Mouse (Mus musculus) spleen, embryonic (tissue): ENCODE results near the gene Slc22a14.

Experiments used
- CTCF ChIA-PET: fragments of 350-600 bp; sonication (Branson Sonifier 250); formaldehyde crosslinking; loops from one replicate; lab custom pipeline; 2022; lab: Charles Lee

Gene Slc22a14

GRCm38 (mm10) chr9:119365284-119365683, at the start of gene Slc22a14:
TSS of gene Slc22a14 (minus strand) at chr9:119365553.
- CTCF ChIA-PET, result no interaction called here

GRCm38 (mm10) chr9:119409864-119410263, 44.5 kb upstream of the Slc22a14 start:
- CTCF ChIA-PET, result no interaction called here

- CTCF ChIA-PET, result no interaction called here
Observed at GRCm38 (mm10) chr9:119408898-119409664, 43.7 kb upstream of the Slc22a14 start.

- CTCF ChIA-PET, result no interaction called here
Observed at GRCm38 (mm10) chr9:119407884-119408283, 42.5 kb upstream of the Slc22a14 start.

GRCm38 (mm10) chr9:119404090-119404489, 38.7 kb upstream of the Slc22a14 start:
- CTCF ChIA-PET, result no interaction called here

GRCm38 (mm10) chr9:119403236-119403641, 37.9 kb upstream of the Slc22a14 start:
- CTCF ChIA-PET, result no interaction called here

- CTCF ChIA-PET, result no interaction called here
Observed at GRCm38 (mm10) chr9:119402253-119403235, 37.2 kb upstream of the Slc22a14 start.

GRCm38 (mm10) chr9:119401801-119402214, 36.5 kb upstream of the Slc22a14 start, which contains the start of gene Acvr2b:
TSS of gene Acvr2b (plus strand) at chr9:119402118.
- CTCF ChIA-PET, result no interaction called here

GRCm38 (mm10) chr9:119401351-119401750, 36.0 kb upstream of the Slc22a14 start:
- CTCF ChIA-PET, result no interaction called here

- CTCF ChIA-PET, result no interaction called here
Observed at GRCm38 (mm10) chr9:119394808-119395207, 29.5 kb upstream of the Slc22a14 start.

GRCm38 (mm10) chr9:119390214-119390613, 24.9 kb upstream of the Slc22a14 start:
- CTCF ChIA-PET, result no interaction called here

- CTCF ChIA-PET, result no interaction called here
Observed at GRCm38 (mm10) chr9:119388956-119389355, 23.6 kb upstream of the Slc22a14 start.

- CTCF ChIA-PET, result no interaction called here
Observed at GRCm38 (mm10) chr9:119382603-119383002, 17.2 kb upstream of the Slc22a14 start.

- CTCF ChIA-PET, result no interaction called here
Observed at GRCm38 (mm10) chr9:119378231-119378630, 12.9 kb upstream of the Slc22a14 start.

- CTCF ChIA-PET, result no interaction called here
Observed at GRCm38 (mm10) chr9:119375556-119375955, 10.2 kb upstream of the Slc22a14 start.

- CTCF ChIA-PET, result interaction anchor here (0.6 kb wide), 1 partner anchor 13 kb away, joined by 6 read pairs; no protein-coding TSS in a partner anchor
Observed at GRCm38 (mm10) chr9:119375008-119375407, 9.7 kb upstream of the Slc22a14 start.

- CTCF ChIA-PET, result interaction anchor here (0.5 kb wide), 1 partner anchor 801 kb away, joined by 6 read pairs; no protein-coding TSS in a partner anchor
Observed at GRCm38 (mm10) chr9:119371251-119371650, 5.9 kb upstream of the Slc22a14 start.

- CTCF ChIA-PET, result interaction anchor here (0.5 kb wide), 1 partner anchor 800 kb away, joined by 6 read pairs; no protein-coding TSS in a partner anchor
Observed at GRCm38 (mm10) chr9:119370770-119371169, 5.4 kb upstream of the Slc22a14 start.

GRCm38 (mm10) chr9:119368367-119368766, 3.0 kb upstream of the Slc22a14 start:
- CTCF ChIA-PET, result no interaction called here

- CTCF ChIA-PET, result no interaction called here
Observed at GRCm38 (mm10) chr9:119363229-119363628, 2.1 kb downstream of the Slc22a14 start.

- CTCF ChIA-PET, result interaction anchor here (0.6 kb wide), 1 partner anchor 14 kb away, joined by 6 read pairs; no protein-coding TSS in a partner anchor
Observed at GRCm38 (mm10) chr9:119361416-119361815, 3.9 kb downstream of the Slc22a14 start.

- CTCF ChIA-PET, result no interaction called here
Observed at GRCm38 (mm10) chr9:119358058-119358429, 7.3 kb downstream of the Slc22a14 start.
